Mouse (Mus musculus) heart, embryonic 15.5 days (tissue): Measurements from ENCODE around the gene Dok7. TPM values are rescaled to one million over a fixed set of nuclear protein-coding genes. Genes with fewer than 3 reads are reported as not detected.
A peak's percentile ranks its signal among the peaks of the same experiment; 100 is the strongest.

Experiments
- ATAC-seq: fragments of 200-750 bp; cut with Nextera tagmentation; replicated peaks from 2 replicates; pipeline ENCODE4 v1.8.0; 2017; ENCODE audit warnings: low read depth, moderate TSS enrichment; ENCODE audit not compliant: insufficient number of reproducible peaks, insufficient read depth, low FRiP score
- H3K27ac ChIP-seq: fragments of 300-500 bp; sonication (generic); 2 replicates; pipeline ENCODE4 v1.5.1; 2015; ENCODE audit warnings: mild to moderate bottlenecking, inconsistent platforms
- H3K27me3 ChIP-seq: fragments of 300-500 bp; sonication (generic); 2 replicates; pipeline ENCODE4 v1.6.1; 2015; ENCODE audit warnings: inconsistent platforms
- H3K36me3 ChIP-seq: fragments of 300-500 bp; sonication (generic); 2 replicates; pipeline ENCODE4 v1.6.1; 2015; ENCODE audit warnings: mild to moderate bottlenecking, inconsistent platforms
- H3K4me1 ChIP-seq: fragments of 300-500 bp; sonication (generic); replicated peaks from 2 replicates; pipeline ENCODE4 v1.6.1; 2015; ENCODE audit warnings: inconsistent platforms
- H3K4me2 ChIP-seq: fragments of 300-500 bp; sonication (generic); 2 replicates; pipeline ENCODE4 v1.6.1; 2015; ENCODE audit warnings: inconsistent platforms, mild to moderate bottlenecking, moderate library complexity
- H3K4me3 ChIP-seq: fragments of 300-500 bp; sonication (generic); 2 replicates; pipeline ENCODE4 v1.5.1; 2015; ENCODE audit warnings: mild to moderate bottlenecking, inconsistent platforms
- H3K9ac ChIP-seq: fragments of 300-500 bp; sonication (generic); 2 replicates; pipeline ENCODE4 v1.6.1; 2015; ENCODE audit warnings: mild to moderate bottlenecking, inconsistent platforms
- H3K9me3 ChIP-seq: fragments of 300-500 bp; sonication (generic); replicated peaks from 2 replicates; pipeline ENCODE4 v1.6.1; 2016; ENCODE audit warnings: inconsistent platforms
- WGBS: fragments of 180-500 bp; shearing (Covaris S2); methylation state at CpG from one replicate; pipeline ENCODE4 v1.1.7; 2015; ENCODE audit warnings: mixed read lengths; 5-methylcytosine and 5-hydroxymethylcytosine counted together
- polyA plus RNA-seq: library from polyadenylated mRNA; unstranded; fragments of >200 nt; fragmentation: Nextera tagmentation; extraction: Ambion mirVana; gene quantifications from 2 replicates; pipeline ENCODE4 v1.2.1, GENCODE M21; 2015

The Dok7 gene
- polyA plus RNA-seq, 1 experiment from 2014 or later = 12.9 TPM

- Histone ChIP-seq H3K27me3 (no peaks in the 10 kb centered on the region), H3K9me3 (no peaks in the 10 kb centered on the region), H3K4me1 (peaks cover 11% of the 10 kb centered on the region), H3K4me3 (no peak overlapping the region), H3K27ac (no peak overlapping the region), H3K4me2 (no peak overlapping the region), H3K36me3 (peaks cover 32% of the 10 kb centered on the region; the same call in 1 of the 2 replicates), H3K9ac (no peak overlapping the region)
- WGBS = 81% methylated on average over 5 of the region's 5 CpGs
- ATAC-seq = no peak
Measured at GRCm38 (mm10) chr5:35033068-35033467, 23.5 kb upstream of the Dok7 start.

GRCm38 (mm10) chr5:35033619-35034018 lies 22.9 kb upstream of the Dok7 start:
- H3K27me3 ChIP-seq = no peaks in the 10 kb centered on the region
- WGBS = 75% methylated on average over 1 of the region's 1 CpGs
- no peak overlapping the region for H3K4me2 ChIP-seq
- no peak overlapping the region for H3K27ac ChIP-seq
- H3K9ac ChIP-seq = no peak overlapping the region
- H3K4me1 ChIP-seq = peaks cover 11% of the 10 kb centered on the region
- no peak for ATAC-seq
- H3K9me3 ChIP-seq = no peaks in the 10 kb centered on the region
- peaks cover 27% of the 10 kb centered on the region; the same call in 1 of the 2 replicates for H3K36me3 ChIP-seq
- no peak overlapping the region for H3K4me3 ChIP-seq

GRCm38 (mm10) chr5:35035141-35035540 lies 21.4 kb upstream of the Dok7 start:
- peak overlapping the region; percentile 67 for H3K27ac ChIP-seq

GRCm38 (mm10) chr5:35035795-35036194 lies 20.8 kb upstream of the Dok7 start:
- Histone ChIP-seq H3K27me3 (no peaks in the 10 kb centered on the region), H3K4me1 (peaks cover 11% of the 10 kb centered on the region), H3K27ac (peak overlapping the region; percentile 67), H3K4me2 (no peak overlapping the region), H3K4me3 (no peak overlapping the region), H3K9ac (no peak overlapping the region), H3K9me3 (no peaks in the 10 kb centered on the region), H3K36me3 (peaks cover 21% of the 10 kb centered on the region; the same call in 1 of the 2 replicates)
- peak; percentile 47 for ATAC-seq
- WGBS = 39% methylated on average over 4 of the region's 4 CpGs

More at GRCm38 (mm10) chr5:35035141-35035540, 21.4 kb upstream of the Dok7 start:
- H3K4me2 ChIP-seq = no peak overlapping the region
- WGBS = 79% methylated on average over 5 of the region's 5 CpGs
- no peak overlapping the region for H3K4me3 ChIP-seq
- peaks cover 21% of the 10 kb centered on the region; the same call in 1 of the 2 replicates for H3K36me3 ChIP-seq
- H3K27me3 ChIP-seq = no peaks in the 10 kb centered on the region
- no peak for ATAC-seq
- no peak overlapping the region for H3K9ac ChIP-seq
- H3K4me1 ChIP-seq = peaks cover 11% of the 10 kb centered on the region
- H3K9me3 ChIP-seq = no peaks in the 10 kb centered on the region

- ATAC-seq = no peak
- H3K27ac ChIP-seq = no peak overlapping the region
- no peak overlapping the region for H3K9ac ChIP-seq
- H3K4me1 ChIP-seq = peaks cover 13% of the 10 kb centered on the region
- H3K36me3 ChIP-seq = peaks cover 9% of the 10 kb centered on the region; the same call in 1 of the 2 replicates
- H3K4me3 ChIP-seq = no peak overlapping the region
- H3K4me2 ChIP-seq = no peak overlapping the region
- no peaks in the 10 kb centered on the region for H3K27me3 ChIP-seq
- no peaks in the 10 kb centered on the region for H3K9me3 ChIP-seq
Measured at GRCm38 (mm10) chr5:35037438-35037837, 19.1 kb upstream of the Dok7 start.

GRCm38 (mm10) chr5:35041268-35041829 lies 15.2 kb upstream of the Dok7 start, which contains the start of gene Hgfac:
Gene Hgfac (plus strand): TSS chr5:35041509.
- WGBS = 45% methylated on average over 6 of the region's 6 CpGs
- H3K9me3 ChIP-seq = no peaks in the 10 kb centered on the region
- no peak for ATAC-seq
- H3K36me3 ChIP-seq = no peaks in the 10 kb centered on the region
- peaks cover 4% of the 10 kb centered on the region; the same call in 1 of the 2 replicates for H3K4me1 ChIP-seq
- H3K4me2 ChIP-seq = no peak within 1 kb of the TSS
- H3K4me3 ChIP-seq = no peak within 1 kb of the TSS
- no peak within 1 kb of the TSS for H3K27ac ChIP-seq
- no peaks in the 10 kb centered on the region for H3K27me3 ChIP-seq
- H3K9ac ChIP-seq = no peak within 1 kb of the TSS

GRCm38 (mm10) chr5:35042431-35043109 lies 14.0 kb upstream of the Dok7 start:
- ATAC-seq = no peak
- Histone ChIP-seq H3K9ac (no peak overlapping the region), H3K9me3 (no peaks in the 10 kb centered on the region), H3K4me3 (no peak overlapping the region), H3K4me1 (peaks cover 4% of the 10 kb centered on the region; the same call in 1 of the 2 replicates), H3K4me2 (no peak overlapping the region), H3K27ac (no peak overlapping the region), H3K36me3 (no peaks in the 10 kb centered on the region), H3K27me3 (no peaks in the 10 kb centered on the region)
- 57% methylated on average over 10 of the region's 10 CpGs for WGBS

- H3K36me3 ChIP-seq = no peaks in the 10 kb centered on the region
- WGBS = 32% methylated on average over 1 of the region's 1 CpGs
- peak; percentile 76 for ATAC-seq
- H3K27ac ChIP-seq = no peak overlapping the region
- no peaks in the 10 kb centered on the region for H3K9me3 ChIP-seq
- H3K27me3 ChIP-seq = no peaks in the 10 kb centered on the region
- no peak overlapping the region for H3K4me3 ChIP-seq
- H3K9ac ChIP-seq = no peak overlapping the region
- H3K4me1 ChIP-seq = peaks cover 4% of the 10 kb centered on the region; the same call in 1 of the 2 replicates
- H3K4me2 ChIP-seq = no peak overlapping the region
Measured at GRCm38 (mm10) chr5:35043110-35043451, 13.5 kb upstream of the Dok7 start.

- WGBS = 67% methylated on average over 5 of the region's 5 CpGs
Measured at GRCm38 (mm10) chr5:35050541-35050940, 6.0 kb upstream of the Dok7 start.

GRCm38 (mm10) chr5:35054628-35055027 lies 1.9 kb upstream of the Dok7 start:
- H3K9ac ChIP-seq = no peak overlapping the region
- WGBS = 93% methylated on average over 3 of the region's 3 CpGs
- H3K9me3 ChIP-seq = no peaks in the 10 kb centered on the region
- H3K27me3 ChIP-seq = peaks cover 18% of the 10 kb centered on the region; the same call in 1 of the 2 replicates
- no peaks in the 10 kb centered on the region for H3K36me3 ChIP-seq
- H3K4me2 ChIP-seq = no peak overlapping the region
- no peak overlapping the region for H3K27ac ChIP-seq
- no peak overlapping the region for H3K4me3 ChIP-seq
- no peak for ATAC-seq
- peaks cover 38% of the 10 kb centered on the region for H3K4me1 ChIP-seq

More at GRCm38 (mm10) chr5:35050541-35050940, 6.0 kb upstream of the Dok7 start:
- no peak for ATAC-seq
- no peaks in the 10 kb centered on the region for H3K36me3 ChIP-seq
- no peak overlapping the region for H3K9ac ChIP-seq
- no peaks in the 10 kb centered on the region for H3K9me3 ChIP-seq
- H3K4me2 ChIP-seq = no peak overlapping the region
- peaks cover 11% of the 10 kb centered on the region for H3K4me1 ChIP-seq
- no peaks in the 10 kb centered on the region for H3K27me3 ChIP-seq
- H3K27ac ChIP-seq = no peak overlapping the region
- H3K4me3 ChIP-seq = no peak overlapping the region

- Histone ChIP-seq H3K27ac (no peak overlapping the region), H3K9me3 (no peaks in the 10 kb centered on the region), H3K4me1 (peaks cover 42% of the 10 kb centered on the region), H3K4me3 (no peak overlapping the region), H3K4me2 (no peak overlapping the region), H3K9ac (no peak overlapping the region), H3K36me3 (no peaks in the 10 kb centered on the region), H3K27me3 (peaks cover 18% of the 10 kb centered on the region; the same call in 1 of the 2 replicates)
- 56% methylated on average over 12 of the region's 12 CpGs for WGBS
- ATAC-seq = no peak
Measured at GRCm38 (mm10) chr5:35055076-35055475, 1.5 kb upstream of the Dok7 start.
